Mouse (Mus musculus) cerebellum, adult 2 months (tissue): ENCODE data around the gene Camkv. TPM values are rescaled to one million over a fixed set of nuclear protein-coding genes. Genes with fewer than 3 reads are reported as not detected.

Source experiments
- DNase-seq, 2 experiments: peaks; one replicate each; pipeline ENCODE4 v3.0.0; 2021
- H3K27ac ChIP-seq: fragments of 200-500 bp; 2 replicates; pipeline ENCODE4 v1.5.1; 2012; ENCODE audit warnings: low read length, control low read depth, inconsistent platforms; ENCODE audit not compliant: insufficient read depth
- H3K27me3 ChIP-seq: fragments of 200-500 bp; 2 replicates; pipeline ENCODE4 v1.6.1; 2012; ENCODE audit warnings: inconsistent platforms, mild to moderate bottlenecking, low read length, moderate library complexity; ENCODE audit not compliant: control insufficient read depth, insufficient read depth
- H3K4me1 ChIP-seq: fragments of 200-500 bp; 2 replicates; pipeline ENCODE4 v1.6.1; 2011; ENCODE audit warnings: low read length; ENCODE audit not compliant: control insufficient read depth, insufficient read depth
- H3K4me3 ChIP-seq: fragments of 200-500 bp; replicated peaks from 2 replicates; pipeline ENCODE3; 2011; ENCODE audit warnings: mild to moderate bottlenecking, low read depth, low read length, control low read depth; ENCODE audit not compliant: insufficient read depth
- CTCF ChIP-seq: fragments of 200-500 bp; IDR thresholded peaks from 2 replicates; pipeline ENCODE4 v1.5.1; 2011; ENCODE audit warnings: low read depth, mild to moderate bottlenecking, control low read depth, low read length, moderate library complexity, borderline replicate concordance; ENCODE audit not compliant: insufficient read depth
- POLR2A ChIP-seq: fragments of 200-500 bp; IDR thresholded peaks from 2 replicates; pipeline ENCODE4 v1.6.1; 2011; ENCODE audit warnings: low read length, control low read depth, borderline replicate concordance; ENCODE audit not compliant: insufficient read depth
- WGBS: fragments of 180-500 bp; shearing (Covaris S2); methylation state at CpG from one replicate; pipeline ENCODE4 v1.1.7; 2018; 5-methylcytosine and 5-hydroxymethylcytosine counted together
- polyA plus RNA-seq: library from polyadenylated mRNA; depleted of rRNA; stranded (reverse); fragments of >200 nt; gene quantifications from 2 replicates; pipeline ENCODE4 v1.2.3, GENCODE M21; 2012

Camkv gene
- polyA plus RNA-seq, 1 experiment, result 25.1 TPM

DNA sequence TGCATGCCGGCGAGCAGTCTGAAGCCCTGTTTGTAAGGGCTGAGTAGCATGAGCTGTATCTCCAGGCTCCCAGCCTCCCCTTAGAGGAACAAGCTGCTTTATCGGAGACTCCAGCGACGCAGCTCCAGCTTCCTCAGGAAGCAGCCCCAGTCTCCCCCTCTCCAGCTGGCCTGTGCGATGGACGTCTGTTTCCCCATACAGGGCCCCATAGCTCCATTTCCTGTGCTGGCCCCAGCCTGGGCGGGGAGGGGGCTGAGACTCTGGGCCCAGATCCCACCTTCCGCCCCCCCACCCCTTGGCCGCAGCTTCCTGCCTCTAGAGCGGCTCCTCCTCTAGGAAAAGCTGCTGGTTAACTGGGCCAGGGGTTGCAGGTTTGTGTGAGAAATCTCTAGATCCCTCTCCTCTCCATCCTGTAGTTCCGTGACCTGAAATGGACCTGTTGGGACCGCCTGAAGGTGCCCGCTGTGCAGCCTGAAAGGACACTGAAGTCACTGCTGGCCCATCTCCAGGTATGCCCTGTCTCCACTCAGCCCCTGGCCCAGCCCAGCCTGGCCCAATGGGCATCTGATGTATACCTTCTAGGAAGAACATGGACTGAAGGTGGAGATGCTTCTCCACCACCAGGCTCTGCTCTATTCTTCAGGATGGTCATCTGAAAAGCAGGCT is 47.3 kb downstream of the Camkv start, which contains the start of gene Gm20661:
Gene Gm20661 (plus strand): TSS at position 378 of the 666 bp plus-strand sequence.
- Histone ChIP-seq H3K27me3 (no peaks in the 10 kb centered on the region), H3K27ac (peak within 1 kb of the TSS; percentile 47), H3K4me3 (no peak within 1 kb of the TSS), H3K4me1 (peaks cover 6% of the 10 kb centered on the region; the same call in 1 of the 2 replicates)
- no peak for TF ChIP-seq CTCF
- TF ChIP-seq POLR2A, result no peak
- DNase-seq, result no peak
- 43% methylated on average over 14 of the region's 14 CpGs for WGBS

DNA sequence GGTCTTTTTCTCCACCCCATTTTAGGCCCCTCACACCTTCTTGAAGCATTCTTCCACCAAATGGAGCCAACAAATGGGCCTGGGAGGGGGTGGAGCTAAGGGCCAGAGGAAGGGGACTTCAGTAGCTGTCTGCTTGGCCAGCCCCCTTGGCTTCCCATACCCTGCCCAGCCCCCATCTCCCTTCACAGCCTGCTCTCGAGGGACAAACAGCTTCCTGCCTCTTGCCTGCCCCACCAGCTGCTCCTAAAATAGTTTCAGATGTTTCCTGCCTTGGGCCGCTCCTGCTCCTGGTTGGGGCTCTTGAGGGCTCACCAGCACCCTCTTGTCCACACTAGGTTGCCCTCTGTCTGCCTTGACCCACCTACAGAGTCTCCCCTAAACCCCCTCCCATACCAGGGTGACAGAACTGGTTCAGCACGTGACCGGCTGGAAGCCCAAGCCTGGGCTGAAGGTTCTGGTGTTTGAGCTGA is 48.0 kb downstream of the Camkv start:
- WGBS, result 65% methylated on average over 4 of the region's 4 CpGs
- H3K27me3 ChIP-seq, result no peaks in the 10 kb centered on the region
- DNase-seq, result no peak
- no peak overlapping the region for H3K4me3 ChIP-seq
- 0 out of 2 replicates have a peak overlapping the region, but pooled peaks have one; percentile 47 for H3K27ac ChIP-seq
- H3K4me1 ChIP-seq, result peaks cover 6% of the 10 kb centered on the region; the same call in 1 of the 2 replicates
- TF ChIP-seq CTCF (no peak), POLR2A (no peak)

DNA sequence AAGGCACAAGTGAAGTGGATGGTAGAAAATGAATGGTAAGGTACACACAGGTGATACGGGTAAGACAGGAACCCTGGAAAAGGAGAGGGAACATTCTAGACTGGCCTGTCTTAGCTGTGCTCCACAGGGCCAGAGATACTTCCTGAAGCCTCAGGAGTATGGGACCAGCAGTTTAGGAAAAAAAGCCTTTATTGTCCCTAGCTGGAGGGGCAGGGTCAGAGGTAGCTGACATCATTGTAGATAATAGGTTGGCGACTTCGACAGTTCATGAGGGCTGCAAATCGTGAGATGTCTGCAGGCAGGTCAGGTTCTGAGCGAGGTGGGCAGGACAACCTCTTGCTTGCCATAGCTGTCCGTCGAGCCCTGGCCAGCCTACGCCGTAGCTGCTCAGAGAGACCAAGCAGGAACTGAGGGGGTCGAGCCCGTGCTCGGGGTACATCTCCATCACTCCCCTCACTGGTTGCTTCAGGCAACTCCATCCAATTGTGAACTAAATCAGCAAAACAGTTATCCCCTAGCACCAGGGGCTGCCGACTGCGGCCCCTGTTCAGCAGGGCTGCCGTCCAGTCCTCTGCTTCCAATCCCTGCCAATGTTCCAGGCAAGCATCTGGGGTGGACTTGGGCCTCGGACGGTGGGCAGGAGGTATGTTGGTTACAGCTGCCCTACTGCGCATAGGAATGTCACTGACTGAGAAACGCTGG is 48.7 kb downstream of the Camkv start:
- DNase-seq, result no peak
- no peaks in the 10 kb centered on the region for H3K27me3 ChIP-seq
- H3K4me3 ChIP-seq, result no peak overlapping the region
- 0 out of 2 replicates have a peak overlapping the region, but pooled peaks have one; percentile 47 for H3K27ac ChIP-seq
- H3K4me1 ChIP-seq, result peaks cover 6% of the 10 kb centered on the region; the same call in 1 of the 2 replicates
- TF ChIP-seq CTCF, result no peak
- TF ChIP-seq POLR2A, result no peak
- whole genome bisulfite sequencing, result 86% methylated on average over 19 of the region's 19 CpGs

DNA sequence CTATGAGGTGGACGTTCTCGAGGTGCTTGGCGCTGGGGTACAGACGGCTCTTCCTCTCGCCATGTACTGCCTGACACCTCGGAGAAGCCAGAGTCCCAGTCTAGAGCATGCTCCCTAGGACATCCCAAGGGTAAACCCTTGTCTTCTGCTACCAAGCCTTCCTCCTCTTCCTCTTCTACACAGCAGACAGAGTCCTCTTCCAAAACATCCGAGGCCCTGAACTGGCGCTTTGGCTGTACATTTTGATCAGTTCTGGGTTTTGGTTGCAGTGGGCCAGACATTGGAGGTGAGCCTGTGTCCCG is 49.2 kb downstream of the Camkv start:
- H3K27ac ChIP-seq, result no peak overlapping the region
- DNase-seq, result no peak
- 91% methylated on average over 9 of the region's 9 CpGs for WGBS
- no peak for TF ChIP-seq CTCF
- TF ChIP-seq POLR2A, result no peak
- no peaks in the 10 kb centered on the region for H3K27me3 ChIP-seq
- H3K4me1 ChIP-seq, result peaks cover 6% of the 10 kb centered on the region; the same call in 1 of the 2 replicates
- H3K4me3 ChIP-seq, result no peak overlapping the region

DNA sequence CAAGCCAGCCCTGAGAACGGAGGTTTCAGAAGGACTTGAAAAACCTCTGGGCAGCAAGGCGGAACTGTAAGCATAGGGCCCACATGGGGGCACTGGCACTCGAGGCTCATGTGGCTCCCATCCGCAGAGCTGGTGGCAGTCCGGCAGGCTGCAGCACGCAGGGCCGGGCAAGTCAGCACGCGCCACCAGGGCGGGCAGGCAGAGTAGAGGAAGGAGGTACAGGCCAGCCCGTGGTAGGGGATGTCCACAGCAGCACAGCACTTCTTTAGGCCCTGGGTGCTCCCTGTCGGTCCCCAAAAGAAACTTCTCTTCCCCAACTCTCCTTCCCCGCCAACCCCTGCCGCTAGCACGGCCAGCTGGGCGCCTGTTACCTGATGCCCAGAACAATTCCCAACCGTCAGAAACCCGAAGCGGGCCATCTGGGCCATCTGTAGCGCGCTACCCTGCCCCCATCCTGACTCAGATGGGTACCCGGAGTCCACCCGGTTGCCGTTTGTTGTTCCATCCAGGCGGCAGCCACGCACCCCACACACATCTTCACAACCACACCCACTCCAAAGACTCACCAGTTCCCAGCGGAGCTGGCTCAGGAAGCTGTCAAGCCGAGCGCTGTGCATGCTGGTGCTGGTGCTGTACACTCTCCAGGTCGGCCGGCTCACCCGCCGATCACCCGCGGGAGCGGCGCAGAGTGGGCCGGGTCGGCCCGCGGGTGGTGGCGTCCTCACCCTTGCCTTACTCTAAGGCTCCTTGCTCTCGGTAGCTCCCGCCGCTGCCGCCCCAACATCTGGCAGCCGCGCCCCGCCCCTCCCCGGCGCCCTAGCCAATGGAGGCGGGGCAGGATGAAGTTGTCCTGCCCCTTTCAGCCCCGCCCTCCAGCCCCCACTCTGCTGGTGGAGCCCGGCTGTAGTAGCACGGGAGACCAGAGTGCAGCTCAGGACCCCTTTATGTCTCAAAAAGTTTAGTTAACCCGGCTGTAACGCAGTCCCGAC is 50.0 kb downstream of the Camkv start, which contains the start of gene Inka1:
Gene Inka1 (minus strand): TSS at position 749 of the 989 bp plus-strand sequence.
- WGBS, result 3% methylated on average over 58 of the region's 58 CpGs
- no peak within 1 kb of the TSS for H3K27ac ChIP-seq
- peak; percentile 71 to 72 for DNase-seq
- H3K27me3 ChIP-seq, result no peaks in the 10 kb centered on the region
- TF ChIP-seq POLR2A (no peak), CTCF (no peak)
- H3K4me1 ChIP-seq, result peaks cover 6% of the 10 kb centered on the region; the same call in 1 of the 2 replicates
- peak within 1 kb of the TSS; percentile 57 for H3K4me3 ChIP-seq

DNA sequence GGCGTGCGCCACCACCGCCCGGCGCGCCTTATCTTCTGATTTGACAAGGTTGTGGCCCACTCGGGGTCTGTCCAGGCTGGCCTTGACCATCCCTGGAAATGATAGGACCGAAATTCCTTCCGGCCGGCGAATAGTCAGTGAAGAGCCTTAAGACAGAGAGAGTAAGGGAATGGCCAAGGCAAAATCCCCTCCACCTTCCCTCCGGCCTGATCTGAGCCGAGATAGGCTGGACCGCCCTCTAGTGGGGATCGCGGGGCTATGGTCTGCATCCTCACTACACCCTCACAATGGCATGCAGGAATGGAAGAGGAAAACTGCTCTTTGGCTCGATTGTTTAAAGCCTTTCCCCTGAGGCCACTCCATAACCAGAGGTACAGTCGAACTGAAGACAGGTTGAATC is 50.9 kb downstream of the Camkv start:
- 7% methylated on average over 18 of the region's 18 CpGs for WGBS
- Histone ChIP-seq H3K27ac (no peak overlapping the region), H3K27me3 (no peaks in the 10 kb centered on the region), H3K4me1 (peaks cover 6% of the 10 kb centered on the region; the same call in 1 of the 2 replicates), H3K4me3 (no peak overlapping the region)
- peak; percentile 75 to 82 for DNase-seq
- TF ChIP-seq POLR2A, result no peak
- TF ChIP-seq CTCF, result peak; percentile 94

DNA sequence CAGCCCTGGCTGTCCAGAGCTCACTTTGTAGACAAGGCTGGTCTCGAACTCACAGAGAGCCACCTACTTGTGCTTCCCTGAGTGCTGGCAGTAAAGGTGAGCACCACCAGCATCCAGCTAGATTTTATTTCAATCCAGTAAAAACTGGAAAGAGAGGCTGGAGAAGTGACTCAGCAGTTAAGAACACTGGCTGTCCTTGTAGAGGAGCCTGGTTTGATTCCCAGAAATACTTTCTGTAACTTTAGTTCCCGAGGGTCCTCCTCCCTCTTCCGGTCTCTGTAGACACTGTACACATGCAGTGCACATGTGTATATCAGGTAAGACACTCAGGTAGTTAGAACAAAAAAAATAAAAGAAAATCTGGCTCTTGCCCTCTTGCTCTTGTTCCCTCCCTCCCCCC is 52.5 kb downstream of the Camkv start:
- Histone ChIP-seq H3K4me3 (no peak overlapping the region), H3K27me3 (no peaks in the 10 kb centered on the region), H3K4me1 (peaks cover 3% of the 10 kb centered on the region; the same call in 1 of the 2 replicates), H3K27ac (no peak overlapping the region)
- 78% methylated on average over 3 of the region's 3 CpGs for WGBS
- no peak for DNase-seq
- TF ChIP-seq CTCF (no peak), POLR2A (no peak)
